Mouse (Mus musculus) urinary bladder, postnatal 14 days (tissue): ENCODE results near the gene Sf3b2.

ENCODE experiments used
- DNase-seq: peaks from one replicate; pipeline ENCODE4 v3.0.0; 2021; ENCODE audit warnings: low spot score

The Sf3b2 gene

DNA sequence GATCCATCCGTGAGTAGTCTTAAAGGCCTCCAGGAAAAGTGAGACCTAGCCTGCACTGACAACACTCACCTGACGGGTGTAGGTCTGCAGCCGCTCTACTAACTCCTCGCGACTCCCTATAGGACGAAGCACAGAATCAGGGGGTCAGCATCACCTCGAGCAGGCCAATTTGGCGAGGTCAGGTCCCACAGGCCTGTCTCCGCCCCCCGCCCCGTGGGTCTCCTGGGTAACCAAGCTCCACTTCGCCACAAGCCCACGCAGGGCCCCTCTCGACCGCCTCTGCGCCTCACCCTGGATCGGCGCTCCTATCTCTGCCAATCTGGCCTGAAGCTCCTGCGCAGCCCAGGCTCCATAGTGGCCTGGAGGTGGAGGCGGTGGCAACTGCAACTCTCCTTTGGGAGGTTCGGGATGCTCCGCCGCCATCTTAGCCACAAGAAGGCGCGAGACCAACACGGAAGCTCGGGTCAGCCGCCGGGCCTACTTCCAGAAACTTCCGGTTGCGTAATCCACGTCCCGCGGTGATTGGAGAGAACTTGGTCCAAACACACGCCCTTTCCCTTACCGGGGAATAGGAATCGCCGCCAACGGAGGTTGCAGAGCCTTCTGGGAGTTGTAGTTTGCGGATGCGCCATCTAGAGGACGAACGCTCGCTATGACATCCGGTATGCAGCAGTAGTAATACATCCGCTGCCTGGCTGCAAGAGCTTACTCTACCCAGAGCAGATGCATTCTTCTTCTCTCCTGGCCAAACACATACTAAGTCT lies at the start of gene Sf3b2:
Gene Sf3b2, minus strand, starts transcription at position 484 of the 764 bp plus-strand sequence.
- DNase-seq, result peak; percentile 99

DNA sequence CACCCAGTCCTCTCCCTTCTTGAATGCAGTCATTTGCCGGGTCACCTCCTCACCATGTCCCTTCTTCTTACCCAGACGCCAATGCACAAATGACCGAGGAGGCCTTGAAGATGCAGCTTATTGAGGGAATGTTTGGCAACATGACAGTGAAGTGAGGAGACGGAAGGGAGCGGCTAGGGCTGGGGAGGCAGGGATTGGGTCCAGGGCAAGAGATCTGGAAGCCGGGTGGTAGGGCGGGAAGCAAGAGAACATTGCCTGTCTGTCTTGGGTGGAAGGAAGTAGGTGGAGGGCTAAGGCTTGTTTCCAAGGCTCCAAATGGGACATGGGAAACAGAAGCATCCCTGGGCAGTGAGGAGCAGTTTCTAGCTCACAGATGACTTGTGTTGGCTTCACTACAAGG lies 46.1 kb upstream of the Sf3b2 start:
- no peak for DNase-seq

DNA sequence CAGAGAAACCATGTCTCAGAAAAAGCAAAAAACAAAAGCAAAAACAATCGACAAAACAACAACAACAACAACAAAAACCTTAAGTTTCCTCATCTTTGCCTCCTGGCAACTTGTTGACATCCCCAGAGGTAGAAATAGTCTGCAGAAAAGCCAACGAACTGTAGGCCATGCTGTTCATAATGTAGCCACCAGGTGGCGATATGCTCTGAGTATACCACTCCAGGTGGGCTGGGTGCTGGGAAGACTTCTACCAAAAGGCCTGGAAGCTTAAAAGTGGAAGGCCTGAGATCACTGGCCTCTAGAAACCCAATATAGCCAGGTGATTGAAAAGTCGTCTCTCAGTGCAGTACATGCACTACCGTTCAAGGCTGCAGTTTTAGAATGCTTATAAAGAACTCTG lies 42.7 kb upstream of the Sf3b2 start:
- peak; percentile 80 for DNase-seq

DNA sequence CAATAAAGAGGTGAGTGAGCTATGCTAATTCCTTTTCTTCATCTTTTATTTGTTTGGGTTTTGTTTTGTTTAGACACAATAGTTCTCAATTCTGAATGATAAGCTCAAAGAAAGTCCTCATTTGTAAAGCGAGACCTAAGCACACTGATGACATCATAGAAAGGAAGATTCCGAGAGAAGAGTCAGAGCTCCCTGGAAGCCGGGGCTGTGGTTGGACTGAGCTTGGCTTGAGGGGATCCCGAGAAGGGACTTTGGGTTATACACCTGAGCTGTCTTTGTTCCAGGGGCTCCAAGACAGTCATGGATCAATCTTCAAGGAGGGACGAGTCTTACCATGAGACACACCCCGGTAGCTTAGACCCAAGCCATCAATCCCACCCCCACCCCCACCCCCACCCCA lies 40.2 kb upstream of the Sf3b2 start, which contains the start of gene Catsper1:
Gene Catsper1, plus strand, starts transcription at position 301 of the 400 bp plus-strand sequence.
- no peak for DNase-seq

DNA sequence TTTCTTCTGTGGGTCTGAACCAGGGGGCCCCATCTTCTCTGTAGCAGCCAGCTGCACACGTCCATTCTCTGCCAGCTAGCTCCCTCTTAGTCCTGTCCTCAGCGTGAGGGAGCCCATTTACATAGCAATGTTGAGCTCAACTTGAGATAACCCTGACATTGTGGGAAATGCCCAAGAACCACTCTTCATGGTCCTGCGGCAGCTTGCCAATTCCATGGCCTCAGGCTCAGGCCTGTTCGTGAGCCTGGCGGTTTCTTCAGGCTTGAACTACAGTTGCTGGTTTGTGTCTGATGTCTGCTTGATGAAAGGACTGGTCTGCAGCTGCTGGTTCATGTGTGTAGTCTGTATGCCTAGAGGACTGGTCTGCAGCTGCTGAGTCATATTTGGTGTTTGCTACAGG lies 39.5 kb upstream of the Sf3b2 start:
- DNase-seq, result no peak

DNA sequence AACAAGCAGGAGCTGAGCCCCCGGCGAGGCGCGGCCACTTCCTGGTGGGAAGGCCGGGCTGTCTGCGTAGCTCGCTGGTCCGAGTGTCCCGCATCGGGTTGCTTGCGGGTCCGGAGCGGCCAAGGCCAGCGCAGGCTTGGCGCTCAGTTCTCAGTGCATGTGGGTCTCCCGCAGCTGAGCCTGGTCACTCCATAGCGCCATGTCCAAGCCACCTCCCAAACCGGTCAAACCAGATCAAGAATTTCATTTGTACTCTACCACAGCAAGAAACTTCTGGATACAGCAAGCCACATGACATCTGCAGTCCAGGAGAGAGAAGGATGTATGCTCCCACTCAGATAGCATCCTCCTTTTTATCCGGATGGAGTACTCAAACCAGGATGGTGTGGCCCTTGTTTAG lies 32.7 kb upstream of the Sf3b2 start:
- DNase-seq, result peak; percentile 58

DNA sequence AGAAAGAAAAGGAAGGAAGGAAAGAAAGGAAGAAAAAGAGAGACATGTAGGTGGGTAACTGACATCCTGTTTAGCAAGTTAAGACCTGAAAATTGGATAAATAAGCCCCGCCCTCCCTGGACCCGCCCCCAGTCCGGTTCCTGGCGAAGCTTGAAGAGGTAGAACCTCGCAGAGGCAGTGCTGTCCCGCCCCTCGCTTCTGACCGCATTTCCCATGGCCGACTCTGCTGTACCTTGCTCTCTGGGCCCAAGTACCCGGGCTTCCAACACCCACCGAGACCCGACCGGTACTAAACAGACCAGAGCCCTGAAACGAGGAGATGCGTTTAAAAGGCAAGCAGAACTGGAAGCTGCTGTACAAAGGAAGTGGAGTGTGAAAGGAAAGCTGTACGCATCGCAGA lies 28.5 kb upstream of the Sf3b2 start:
- peak; percentile 30 for DNase-seq

DNA sequence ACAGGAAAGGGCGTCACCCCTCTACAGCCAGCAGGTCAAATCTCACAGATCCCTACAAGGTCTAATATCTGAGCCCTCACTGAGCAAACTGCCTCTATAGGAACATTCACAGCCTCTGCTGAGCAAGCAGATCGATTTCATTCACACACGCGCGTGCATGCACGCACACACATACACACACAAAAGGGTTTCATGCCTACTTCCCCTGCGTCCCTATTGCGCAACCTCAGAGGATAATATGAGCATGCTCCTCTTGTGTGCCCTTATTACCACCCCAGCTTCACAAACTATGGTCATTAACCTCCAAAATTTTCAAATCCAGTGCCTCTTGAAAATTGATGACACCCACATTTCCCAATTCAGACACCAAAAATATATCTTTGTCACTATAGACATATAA lies 17.9 kb upstream of the Sf3b2 start:
- DNase-seq, result no peak

- DNase-seq, result no peak
Observed at GRCm38 (mm10) chr19:5309025-5309424, 13.8 kb upstream of the Sf3b2 start.

DNA sequence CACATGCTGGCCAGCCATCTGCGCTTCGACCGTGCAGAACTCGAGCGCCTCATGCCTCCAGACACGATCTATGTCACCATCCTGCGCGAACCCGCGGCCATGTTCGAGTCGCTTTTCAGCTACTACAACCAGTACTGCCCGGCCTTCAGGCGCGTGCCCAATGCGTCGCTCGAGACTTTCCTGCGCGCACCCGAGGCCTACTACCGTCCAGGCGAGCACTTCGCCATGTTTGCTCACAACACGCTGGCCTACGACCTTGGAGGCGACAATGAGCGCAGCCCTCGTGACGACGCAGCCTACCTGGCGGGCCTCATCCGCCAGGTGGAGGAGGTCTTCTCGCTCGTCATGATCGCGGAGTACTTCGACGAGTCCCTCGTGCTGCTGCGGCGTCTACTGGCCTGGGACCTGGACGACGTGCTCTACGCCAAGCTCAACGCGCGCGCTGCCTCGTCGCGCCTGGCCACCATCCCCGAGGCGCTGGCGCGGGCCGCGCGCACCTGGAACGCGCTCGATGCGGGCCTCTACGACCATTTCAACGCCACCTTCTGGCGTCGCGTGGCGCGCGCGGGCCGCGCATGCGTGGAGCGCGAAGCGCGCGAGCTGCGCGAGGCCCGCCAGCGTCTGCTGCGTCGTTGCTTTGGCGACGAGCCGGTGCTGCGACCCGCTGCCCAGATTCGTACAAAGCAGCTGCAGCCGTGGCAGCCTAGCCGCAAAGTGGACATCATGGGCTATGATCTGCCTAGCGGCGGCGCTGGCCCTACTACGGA lies 11.9 kb upstream of the Sf3b2 start:
- DNase-seq, result no peak

GRCm38 (mm10) chr19:5306279-5306678 lies 11.0 kb upstream of the Sf3b2 start:
- DNase-seq, result no peak

- DNase-seq, result peak; percentile 50
Observed at GRCm38 (mm10) chr19:5302455-5302854, 7.2 kb upstream of the Sf3b2 start.

- DNase-seq, result no peak
Observed at GRCm38 (mm10) chr19:5300588-5300987, 5.3 kb upstream of the Sf3b2 start.

- DNase-seq, result no peak
Observed at GRCm38 (mm10) chr19:5297903-5298800, 2.9 kb upstream of the Sf3b2 start, which contains the start of gene Gal3st3. Gene Gal3st3 (plus strand): TSS chr19:5298331.

- DNase-seq, result no peak
Observed at GRCm38 (mm10) chr19:5296630-5297029, 1.4 kb upstream of the Sf3b2 start.

GRCm38 (mm10) chr19:5295736-5296075 lies 451 bp upstream of the Sf3b2 start:
- DNase-seq, result no peak

DNA sequence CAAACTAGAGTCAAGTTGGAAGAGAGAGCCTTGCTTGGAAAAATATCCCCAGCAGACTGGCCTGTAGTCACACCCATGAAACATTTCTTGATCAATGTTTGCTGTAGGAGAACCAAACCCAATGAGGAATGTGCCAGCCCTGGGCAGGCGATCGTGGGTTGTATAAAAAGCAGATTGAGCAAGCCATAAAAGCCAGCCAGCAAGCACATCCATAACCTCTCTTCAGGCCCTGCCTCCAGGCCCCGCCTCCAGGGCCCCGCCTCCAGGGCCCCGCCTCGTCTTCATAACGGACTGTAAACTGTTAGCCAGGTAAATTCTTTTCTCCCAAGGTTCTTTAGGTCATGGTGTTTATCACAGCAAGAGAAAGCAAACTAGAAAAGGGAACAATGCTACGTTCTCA lies 16.9 kb downstream of the Sf3b2 start:
- DNase-seq, result peak; percentile 53

GRCm38 (mm10) chr19:5277140-5277539 lies 18.1 kb downstream of the Sf3b2 start:
- no peak for DNase-seq

DNA sequence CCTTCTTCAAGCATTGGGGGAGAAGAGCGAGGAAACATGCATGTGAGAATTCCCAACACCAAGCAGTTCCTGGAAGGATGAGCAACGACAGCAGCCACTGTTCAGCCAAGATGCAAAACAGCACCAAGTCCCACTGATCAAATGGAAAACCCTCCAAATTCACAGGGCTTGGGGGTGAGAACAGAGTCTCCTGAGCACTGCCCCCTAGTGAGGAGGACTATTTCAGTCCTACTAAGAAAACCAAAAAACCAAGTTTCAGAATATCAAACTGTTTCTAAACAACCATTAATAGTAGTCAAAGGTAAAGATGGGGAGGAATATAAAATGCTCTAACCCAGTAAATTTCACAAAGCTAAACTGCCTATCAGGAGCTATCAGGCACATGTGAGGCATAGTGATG lies 18.7 kb downstream of the Sf3b2 start:
- no peak for DNase-seq

GRCm38 (mm10) chr19:5275736-5276135 lies 19.5 kb downstream of the Sf3b2 start:
- DNase-seq, result no peak

GRCm38 (mm10) chr19:5274641-5275040 lies 20.6 kb downstream of the Sf3b2 start:
- no peak for DNase-seq

DNA sequence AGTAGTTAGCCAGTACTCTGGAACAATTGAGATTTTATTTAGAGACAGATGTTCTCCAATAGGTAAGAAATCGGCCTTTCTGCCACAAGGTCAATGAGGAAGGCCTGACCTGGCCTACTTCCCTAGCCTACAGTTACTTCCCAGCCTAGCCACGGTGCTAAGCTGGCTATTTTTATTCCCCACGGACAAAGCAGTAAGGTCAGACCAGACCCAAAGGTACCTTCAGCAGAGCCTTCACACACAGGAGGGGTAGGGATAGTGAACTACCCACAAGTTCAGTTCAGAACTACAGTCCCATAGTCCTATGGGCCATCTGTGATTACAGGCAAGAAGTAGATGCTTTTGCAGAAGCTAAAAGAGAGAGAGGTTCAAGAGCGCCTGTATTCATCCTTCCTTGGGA lies 21.3 kb downstream of the Sf3b2 start:
- DNase-seq, result no peak
